Mouse (Mus musculus) right cerebral cortex, adult 2 months (tissue): ENCODE results near the gene Gnpat.

Source experiments
- DNase-seq, 2 experiments: peaks; one replicate each; pipeline ENCODE4 v3.0.0; 2021 to 2022; ENCODE audit warnings: low spot score in 2 of 2

Gnpat gene

GRCm38 (mm10) chr8:124898251-124898905 lies 35.5 kb downstream of the Gnpat start:
- no peak for DNase-seq

GRCm38 (mm10) chr8:124903198-124903597 lies 40.4 kb downstream of the Gnpat start:
- no peak for DNase-seq

- DNase-seq: no peak
These were observed 42.6 kb downstream of the Gnpat start for GRCm38 (mm10) chr8:124905482-124905881.

GRCm38 (mm10) chr8:124909936-124910335 lies 47.1 kb downstream of the Gnpat start:
- DNase-seq: no peak

- no peak for DNase-seq
These were observed 47.5 kb downstream of the Gnpat start for GRCm38 (mm10) chr8:124910349-124910748.

- DNase-seq: no peak
These were observed 49.4 kb downstream of the Gnpat start for GRCm38 (mm10) chr8:124911938-124912872.

- no peak for DNase-seq
These were observed 51.2 kb downstream of the Gnpat start for GRCm38 (mm10) chr8:124914061-124914460.

GRCm38 (mm10) chr8:124917741-124918484 lies 55.1 kb downstream of the Gnpat start:
- DNase-seq: no peak

GRCm38 (mm10) chr8:124921369-124922279 lies 58.8 kb downstream of the Gnpat start:
- DNase-seq: no peak

- no peak for DNase-seq
These were observed 59.8 kb downstream of the Gnpat start for GRCm38 (mm10) chr8:124922490-124923089.

- no peak for DNase-seq
These were observed 61.3 kb downstream of the Gnpat start for GRCm38 (mm10) chr8:124923971-124924652.

- DNase-seq: no peak
These were observed 62.9 kb downstream of the Gnpat start for GRCm38 (mm10) chr8:124925544-124926266.

- DNase-seq: peak in 1 of 2 experiments; percentile 24
These were observed 63.5 kb downstream of the Gnpat start for GRCm38 (mm10) chr8:124926351-124926771.

- no peak for DNase-seq
These were observed 66.2 kb downstream of the Gnpat start for GRCm38 (mm10) chr8:124929006-124929405.

GRCm38 (mm10) chr8:124930086-124930485 lies 67.3 kb downstream of the Gnpat start:
- DNase-seq: peak in 1 of 2 experiments; percentile 32

GRCm38 (mm10) chr8:124930649-124931048 lies 67.8 kb downstream of the Gnpat start:
- no peak for DNase-seq

GRCm38 (mm10) chr8:124932435-124932834 lies 69.6 kb downstream of the Gnpat start:
- DNase-seq: no peak

- no peak for DNase-seq
These were observed 72.3 kb downstream of the Gnpat start for GRCm38 (mm10) chr8:124935116-124935515.

- DNase-seq: no peak
These were observed 73.9 kb downstream of the Gnpat start for GRCm38 (mm10) chr8:124936699-124937098.
